Mouse (Mus musculus): Measurements from ENCODE around the gene Iqgap3.

DNA sequence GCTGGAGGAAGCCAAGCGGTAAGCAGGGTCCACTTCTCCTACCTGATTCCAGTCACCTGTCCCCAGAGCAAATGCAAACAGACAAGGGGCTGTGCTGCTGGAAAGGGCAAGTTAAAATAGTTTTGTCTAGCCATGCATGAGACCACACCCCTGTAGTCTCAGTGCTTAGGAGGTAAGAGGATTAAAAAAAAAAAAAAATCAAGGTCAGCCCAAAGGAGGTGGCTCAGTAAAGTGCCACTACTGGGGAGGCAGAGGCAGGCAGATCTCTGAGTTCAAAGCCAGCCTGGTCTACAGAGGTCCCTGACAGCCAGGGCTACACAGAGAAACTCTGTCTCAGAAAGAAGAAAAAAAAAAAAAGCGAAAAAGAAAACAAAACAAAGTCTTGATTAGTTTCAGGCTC lies 2.2 kb downstream of the Iqgap3 start:
- TF ChIP-seq POLR2A (IDR thresholded peaks at IDR 0.05; ENCODE audit: low read depth, low read length) (no peak), CTCF (conservative IDR thresholded peaks at IDR 0.05; ENCODE audit: insufficient read depth, insufficient read length, low read depth, low read length) (no peak)
